Mouse (Mus musculus) mesoderm, embryonic 11.5 days (tissue): ENCODE results near the gene Apol7c.
"Not testable (repeated sequence)": the region's sequence is repeated elsewhere in the genome, so short reads cannot be mapped to it uniquely, and the experiment has no call there.

Experiments used
- DNase-seq: peaks from one replicate; pipeline ENCODE4 v3.0.0-alpha.2; 2012; ENCODE audit warnings: low read depth, low spot score

Apol7c gene

GRCm38 (mm10) chr15:77533216-77533615, at the start of gene Apol7c:
TSS of gene Apol7c (minus strand) at chr15:77533316.
- DNase-seq, result no peak

GRCm38 (mm10) chr15:77581681-77582080, 48.6 kb upstream of the Apol7c start:
- DNase-seq, result no peak

- DNase-seq, result no peak
These were observed 46.2 kb upstream of the Apol7c start for GRCm38 (mm10) chr15:77579311-77579710.

- no peak for DNase-seq
These were observed 45.7 kb upstream of the Apol7c start for GRCm38 (mm10) chr15:77578801-77579200.

GRCm38 (mm10) chr15:77563219-77563618, 30.1 kb upstream of the Apol7c start:
- no peak for DNase-seq

GRCm38 (mm10) chr15:77561792-77562191, 28.7 kb upstream of the Apol7c start, which contains the start of gene 1700025B11Rik:
TSS of gene 1700025B11Rik (minus strand) at chr15:77561892.
- no peak for DNase-seq

GRCm38 (mm10) chr15:77539221-77539620, 6.1 kb upstream of the Apol7c start:
- not testable (repeated sequence) for DNase-seq

GRCm38 (mm10) chr15:77523186-77523843, 9.8 kb downstream of the Apol7c start:
- not testable (repeated sequence) for DNase-seq

- DNase-seq, result not testable (repeated sequence)
These were observed 12.5 kb downstream of the Apol7c start for GRCm38 (mm10) chr15:77520596-77520995.

GRCm38 (mm10) chr15:77507966-77508365, 25.1 kb downstream of the Apol7c start, which contains the start of gene Apol11a:
TSS of gene Apol11a (plus strand) at chr15:77508271.
- not testable (repeated sequence) for DNase-seq

- DNase-seq, result not testable (repeated sequence)
These were observed 38.4 kb downstream of the Apol7c start for GRCm38 (mm10) chr15:77494694-77495093.

- not testable (repeated sequence) for DNase-seq
These were observed 39.9 kb downstream of the Apol7c start for GRCm38 (mm10) chr15:77493181-77493580.

GRCm38 (mm10) chr15:77482140-77482794, 50.8 kb downstream of the Apol7c start:
- DNase-seq, result no peak

- not testable (repeated sequence) for DNase-seq
These were observed 56.4 kb downstream of the Apol7c start, which contains the start of gene Apol10a for GRCm38 (mm10) chr15:77476693-77477092. TSS of gene Apol10a (plus strand) at chr15:77477047.
